Mouse (Mus musculus) kidney, adult 8-10 months (tissue): ENCODE results near the gene Slit3.

ENCODE experiments used
- DNase-seq, 2 experiments: peaks; one replicate each; pipeline ENCODE4 v3.0.0; 2022

The Slit3 gene

DNA sequence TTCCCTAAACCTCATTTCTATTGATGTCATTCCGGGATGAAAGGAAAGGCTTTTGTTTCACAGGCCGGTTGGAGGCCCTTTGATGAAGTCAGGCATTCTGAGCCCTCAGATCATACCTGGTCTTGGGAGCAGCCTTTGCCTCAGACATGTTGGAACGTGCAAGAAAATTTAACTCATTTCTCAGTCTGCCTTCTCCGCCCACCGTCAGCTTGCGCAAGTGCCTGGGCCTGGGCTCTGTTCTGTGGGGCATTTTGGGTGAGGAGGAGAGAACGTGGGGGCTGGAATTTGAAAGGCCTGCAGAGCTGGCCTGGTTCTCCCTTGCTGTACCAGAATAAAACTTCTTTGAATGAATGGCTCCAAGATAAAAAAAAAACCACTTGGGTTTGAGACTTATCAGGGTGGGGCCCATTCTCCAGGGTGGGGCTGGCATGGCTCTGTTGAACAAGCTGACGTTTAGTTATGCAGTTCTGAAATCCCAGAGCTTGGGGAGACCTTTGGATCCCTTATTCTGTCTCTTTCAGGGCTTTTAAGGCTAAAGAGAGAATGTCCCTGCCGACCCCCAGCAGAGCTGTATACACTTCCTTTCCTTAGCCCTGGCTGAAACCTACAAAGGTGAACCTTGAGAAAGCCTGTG lies 294.9 kb downstream of the Slit3 start:
- no peak for DNase-seq

DNA sequence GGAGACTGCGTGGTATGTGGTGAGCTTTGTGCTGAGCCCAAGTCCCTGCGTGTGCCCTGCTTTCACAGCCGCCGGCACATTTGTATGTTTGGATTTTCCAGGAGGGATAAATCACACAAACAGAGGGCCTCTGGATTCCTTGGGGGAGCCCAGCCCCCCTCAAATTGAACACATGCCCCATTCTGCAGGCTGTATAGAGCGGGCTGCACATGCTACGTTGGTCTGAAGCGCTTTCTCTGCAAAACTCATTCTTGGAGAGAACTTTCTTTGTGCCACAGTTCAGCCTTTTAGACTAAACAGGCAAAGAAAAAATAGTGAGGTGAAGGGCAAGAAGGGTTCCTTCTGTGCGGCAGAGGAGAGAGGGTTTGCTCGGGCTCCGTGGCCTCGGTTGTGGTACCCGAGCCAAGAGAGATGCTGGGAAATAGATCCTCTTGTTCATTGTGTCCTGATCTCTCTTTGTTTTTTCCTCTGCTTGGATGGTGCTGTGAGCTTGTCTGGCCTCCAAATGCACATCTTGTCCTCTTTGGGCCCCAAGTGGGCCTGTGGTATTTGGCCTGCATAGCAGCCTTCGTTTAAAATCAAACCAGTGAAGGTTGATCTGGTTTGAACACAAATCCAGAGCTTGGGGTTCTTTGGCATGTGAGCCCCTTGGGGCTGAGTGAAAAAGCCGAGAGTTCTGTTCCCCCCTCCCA lies 295.5 kb downstream of the Slit3 start:
- no peak for DNase-seq

- no peak for DNase-seq
These were observed 297.0 kb downstream of the Slit3 start for GRCm38 (mm10) chr11:35417911-35418552.

GRCm38 (mm10) chr11:35419013-35419412 lies 298.0 kb downstream of the Slit3 start:
- no peak for DNase-seq

- no peak for DNase-seq
These were observed 300.7 kb downstream of the Slit3 start for GRCm38 (mm10) chr11:35421728-35422127.

DNA sequence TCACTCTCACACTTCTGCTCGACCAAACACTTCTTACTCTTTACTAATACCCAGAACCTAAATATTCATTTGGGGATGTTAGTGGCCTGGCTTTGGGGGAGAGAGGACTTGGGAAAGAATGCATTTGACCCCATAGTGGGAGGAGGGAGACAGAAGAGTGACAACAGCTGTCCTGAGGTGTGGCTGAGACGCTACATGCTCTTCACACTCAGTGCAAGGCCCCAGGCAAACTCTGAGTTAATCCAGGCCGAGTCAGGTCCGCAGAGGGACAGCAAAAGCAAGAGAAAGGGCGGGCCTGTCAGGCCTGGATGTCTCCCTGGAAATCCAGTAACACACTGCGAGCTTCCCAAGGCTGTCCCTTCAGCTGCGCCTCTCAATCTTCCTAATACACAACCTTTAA lies 307.0 kb downstream of the Slit3 start:
- DNase-seq, result no peak

DNA sequence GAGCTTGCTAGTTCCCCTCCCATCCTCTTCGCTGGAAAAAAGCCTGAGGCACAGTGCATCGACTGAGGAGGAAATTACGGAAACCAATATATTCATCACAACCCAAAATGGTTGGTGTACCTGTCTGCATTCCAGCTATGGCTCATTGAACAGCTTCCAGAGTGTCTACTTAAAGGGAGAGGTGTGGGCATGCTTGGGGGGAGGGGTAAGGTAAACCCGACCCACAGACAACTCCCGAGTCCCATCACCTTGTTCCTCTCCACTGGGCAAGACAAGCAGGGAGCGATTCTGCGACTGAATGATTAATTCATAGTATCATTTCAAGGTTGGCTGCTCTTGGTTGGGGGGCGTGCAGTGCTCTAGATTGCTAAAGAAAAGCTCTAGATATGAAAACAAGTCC lies 310.1 kb downstream of the Slit3 start:
- DNase-seq, result no peak

DNA sequence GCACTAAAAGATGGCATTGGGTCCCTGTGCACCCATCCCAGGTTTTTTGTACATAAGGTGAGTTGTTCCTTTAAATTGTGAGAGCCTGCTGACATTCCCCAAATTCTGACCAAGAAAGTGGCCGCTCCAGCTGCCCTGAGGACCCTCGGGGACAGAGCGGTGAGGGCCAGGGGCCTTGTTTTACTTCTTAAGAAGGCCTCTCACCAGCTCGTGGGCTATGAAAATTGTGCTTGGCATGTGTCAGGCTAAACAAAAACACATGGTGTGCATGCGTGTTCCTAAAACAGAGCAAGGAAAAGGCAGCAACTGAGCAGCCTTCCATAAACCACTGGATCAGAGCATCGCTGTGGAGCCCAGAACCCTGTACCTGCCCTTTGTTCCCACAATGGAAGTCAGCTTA lies 316.5 kb downstream of the Slit3 start:
- no peak for DNase-seq

DNA sequence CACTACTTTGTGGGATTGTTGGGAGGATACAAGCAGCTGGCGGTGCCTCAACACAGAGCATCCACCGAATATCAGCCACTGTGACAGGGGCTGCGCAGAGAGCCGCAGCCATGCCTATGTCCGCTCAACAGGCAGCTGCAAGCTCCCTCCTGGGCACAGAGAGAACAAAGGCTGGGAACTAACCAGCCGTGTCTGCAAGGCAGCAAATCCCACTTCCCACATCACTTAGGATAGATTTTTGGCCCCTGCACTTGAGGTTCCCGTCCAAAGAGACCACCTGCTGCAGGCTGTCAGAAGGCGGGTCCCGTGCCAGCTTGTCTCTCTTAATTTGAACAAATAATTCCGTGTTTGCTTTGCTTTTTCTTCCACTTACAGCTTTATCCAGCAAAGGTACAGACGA lies 319.2 kb downstream of the Slit3 start:
- DNase-seq, result no peak

GRCm38 (mm10) chr11:35444489-35445100 lies 323.6 kb downstream of the Slit3 start:
- DNase-seq, result no peak

DNA sequence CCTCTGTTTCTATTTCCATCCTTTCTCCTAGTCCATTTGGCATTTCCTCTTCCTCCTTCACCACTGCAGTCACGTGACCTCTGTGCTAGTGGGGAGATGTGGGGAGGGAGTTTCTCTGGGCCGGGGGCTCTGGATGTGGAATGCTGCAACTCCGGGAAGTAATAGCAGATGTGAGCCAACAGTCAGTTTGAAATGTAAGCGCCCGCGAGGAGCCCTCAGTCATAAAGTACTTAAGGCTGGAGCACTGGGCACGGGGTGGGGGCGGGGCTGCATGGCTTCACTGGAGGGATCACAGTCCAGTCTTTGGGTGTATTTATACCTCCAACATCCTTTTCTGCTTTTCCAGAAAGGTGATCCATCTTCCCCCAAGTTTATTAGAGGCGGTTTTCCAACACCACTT lies 326.9 kb downstream of the Slit3 start:
- no peak for DNase-seq

GRCm38 (mm10) chr11:35449199-35449598 lies 328.2 kb downstream of the Slit3 start:
- DNase-seq, result peak; percentile 51 to 58

GRCm38 (mm10) chr11:35451636-35452035 lies 330.6 kb downstream of the Slit3 start:
- peak; percentile 48 to 68 for DNase-seq

DNA sequence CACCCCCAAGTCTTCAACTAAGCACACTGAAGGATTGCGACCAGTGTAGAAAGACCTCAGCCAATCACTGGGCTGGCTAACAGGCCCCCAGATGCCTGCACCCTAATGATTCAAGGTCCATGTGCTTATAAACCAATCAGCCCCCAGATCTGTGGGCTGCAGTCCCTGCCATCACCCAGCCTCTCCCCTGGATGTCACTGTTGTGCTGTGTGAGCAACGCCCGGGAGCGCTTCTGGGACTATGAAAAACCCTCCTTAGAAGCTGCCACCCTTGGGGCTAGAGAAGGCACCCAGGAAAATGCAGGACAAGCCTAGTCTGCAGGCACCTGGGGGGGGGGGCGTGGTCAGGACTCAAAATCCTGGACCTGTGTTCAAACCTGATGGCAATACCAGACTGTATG lies 331.4 kb downstream of the Slit3 start:
- DNase-seq, result no peak

DNA sequence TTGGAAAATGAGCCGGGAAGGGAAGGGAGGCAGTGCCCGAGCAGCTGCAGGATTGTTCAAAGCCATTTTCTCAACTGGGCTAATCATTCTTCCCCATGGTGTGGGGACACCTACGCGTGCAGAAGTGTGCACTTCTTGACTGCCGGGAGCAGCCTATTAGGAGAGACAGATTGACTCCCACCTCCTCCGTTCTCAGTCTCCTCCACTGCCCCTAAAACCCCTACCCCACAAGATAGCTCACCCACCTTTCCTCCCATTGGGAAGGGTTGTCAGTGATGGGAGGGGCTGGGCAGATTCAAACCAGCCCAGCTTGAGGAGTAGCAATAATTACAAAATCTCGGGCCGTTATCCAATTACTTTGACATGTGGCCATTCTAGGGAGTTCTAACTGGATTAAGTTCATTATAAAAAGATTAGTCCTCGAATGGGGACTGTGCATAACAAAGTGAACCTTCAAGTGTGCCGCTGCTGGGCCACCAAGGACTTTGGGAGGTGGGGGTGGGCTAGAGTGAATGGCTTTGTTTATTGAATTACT lies 333.2 kb downstream of the Slit3 start:
- no peak for DNase-seq

DNA sequence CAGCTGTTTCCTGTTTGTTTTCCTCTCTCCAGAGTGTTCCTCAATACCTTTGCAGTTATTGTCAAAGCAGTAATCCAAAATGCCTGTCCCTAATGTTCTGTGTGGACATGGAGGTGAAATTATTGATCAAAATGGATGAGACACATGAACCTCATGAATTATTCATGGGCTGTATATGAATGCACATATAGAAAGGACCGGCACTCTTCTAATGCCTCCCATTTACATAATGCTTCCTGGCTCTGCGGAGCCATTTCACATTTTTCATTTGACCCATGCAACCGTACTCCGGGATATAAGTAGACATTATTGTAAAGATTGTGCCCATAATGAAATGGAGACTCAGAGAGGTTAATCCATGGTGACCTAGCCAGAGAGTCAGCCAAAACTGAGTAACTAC lies 333.8 kb downstream of the Slit3 start:
- DNase-seq, result no peak

GRCm38 (mm10) chr11:35458068-35458467 lies 337.0 kb downstream of the Slit3 start:
- DNase-seq, result no peak

GRCm38 (mm10) chr11:35466701-35467100 lies 345.7 kb downstream of the Slit3 start:
- DNase-seq, result no peak

DNA sequence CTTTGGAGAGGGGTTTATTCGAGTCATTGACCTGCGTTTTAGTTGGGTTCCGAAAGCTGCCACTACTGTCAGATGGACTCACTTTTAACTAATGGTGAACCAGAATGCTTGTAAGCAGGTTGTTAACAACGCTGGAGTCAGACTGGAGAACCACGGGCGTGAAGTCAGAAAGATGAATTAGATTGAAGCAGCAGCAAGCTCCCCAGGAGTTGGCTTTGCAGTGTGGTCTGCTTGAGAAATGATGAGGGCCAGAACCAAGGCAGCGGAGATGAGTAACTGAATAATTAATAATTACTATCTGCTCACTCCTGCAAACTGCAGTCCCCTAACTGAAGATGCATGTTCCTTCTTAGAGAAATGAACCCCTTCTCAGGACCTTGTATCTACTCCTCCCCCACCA lies 347.8 kb downstream of the Slit3 start:
- DNase-seq, result no peak

- peak; percentile 17 to 73 for DNase-seq
These were observed 348.9 kb downstream of the Slit3 start for GRCm38 (mm10) chr11:35469940-35470339.

GRCm38 (mm10) chr11:35470853-35471252 lies 349.8 kb downstream of the Slit3 start:
- no peak for DNase-seq

DNA sequence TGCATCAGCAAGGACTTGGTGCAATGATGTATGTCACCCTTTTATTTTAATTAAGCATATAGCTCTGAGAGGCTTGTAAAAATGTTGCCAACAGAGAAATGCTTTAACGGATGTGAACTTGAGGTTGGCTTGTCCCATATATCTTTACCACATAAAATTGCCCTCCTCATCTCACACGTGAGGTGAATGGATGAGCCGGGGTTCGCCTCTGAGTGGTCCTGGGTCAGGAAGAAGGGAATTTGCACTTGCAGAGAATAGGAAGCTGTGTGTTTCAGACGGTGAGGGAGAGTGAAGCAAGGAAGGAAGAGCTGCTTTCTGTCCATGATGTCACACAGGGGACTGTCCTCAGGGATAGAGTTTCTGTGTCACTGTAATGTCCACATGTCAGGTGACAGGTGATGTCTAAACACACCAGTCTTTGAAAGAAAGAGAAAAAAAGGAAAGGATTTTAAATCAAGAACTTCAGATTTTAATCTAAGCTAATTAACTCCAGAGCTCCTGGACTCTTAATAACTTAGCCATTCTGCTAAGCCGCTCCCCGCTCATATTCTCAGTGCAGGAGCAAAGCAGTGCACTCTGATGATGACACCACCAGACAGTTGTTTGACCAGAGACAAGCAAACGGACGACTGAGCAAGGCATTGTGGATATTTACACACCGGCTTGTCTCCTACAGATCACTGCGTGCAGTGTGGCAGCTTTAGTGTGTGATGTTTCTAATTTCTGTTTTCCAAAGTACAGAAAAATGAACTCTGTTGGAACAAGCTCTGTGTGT lies 352.0 kb downstream of the Slit3 start:
- DNase-seq, result no peak

GRCm38 (mm10) chr11:35473617-35473996 lies 352.6 kb downstream of the Slit3 start:
- DNase-seq, result no peak
